Mouse (Mus musculus) midbrain, embryonic 13.5 days (tissue): Measurements from ENCODE around the gene Ampd2. TPM values are rescaled to one million over a fixed set of nuclear protein-coding genes. Genes with fewer than 3 reads are reported as not detected.

Experiments
- ATAC-seq: fragments of 200-750 bp; cut with Nextera tagmentation; 2 replicates; pipeline ENCODE4 v1.8.0; 2017; ENCODE audit warnings: mild to moderate bottlenecking, moderate TSS enrichment, moderate library complexity
- H3K27ac ChIP-seq: fragments of 300-500 bp; sonication (generic); 2 replicates; pipeline ENCODE4 v1.5.1; 2015; ENCODE audit warnings: inconsistent platforms, mild to moderate bottlenecking, moderate library complexity
- H3K27me3 ChIP-seq: fragments of 300-500 bp; sonication (generic); 2 replicates; pipeline ENCODE4 v1.6.1; 2015; ENCODE audit warnings: mild to moderate bottlenecking, inconsistent platforms
- H3K36me3 ChIP-seq: fragments of 300-500 bp; sonication (generic); 2 replicates; pipeline ENCODE4 v1.6.1; 2015; ENCODE audit warnings: mild to moderate bottlenecking, inconsistent platforms
- H3K4me1 ChIP-seq: fragments of 300-500 bp; sonication (generic); replicated peaks from 2 replicates; pipeline ENCODE4 v1.6.1; 2015; ENCODE audit warnings: inconsistent platforms
- H3K4me2 ChIP-seq: fragments of 300-500 bp; sonication (generic); replicated peaks from 2 replicates; pipeline ENCODE4 v1.6.1; 2015; ENCODE audit warnings: moderate library complexity, mild to moderate bottlenecking, inconsistent platforms
- H3K4me3 ChIP-seq: fragments of 300-500 bp; sonication (generic); replicated peaks from 2 replicates; pipeline ENCODE4 v1.5.1; 2015; ENCODE audit warnings: mild to moderate bottlenecking, inconsistent platforms
- H3K9ac ChIP-seq: fragments of 300-500 bp; sonication (generic); replicated peaks from 2 replicates; pipeline ENCODE4 v1.6.1; 2015; ENCODE audit warnings: mild to moderate bottlenecking, inconsistent platforms
- H3K9me3 ChIP-seq: fragments of 300-500 bp; sonication (generic); 2 replicates; pipeline ENCODE4 v1.6.1; 2016; ENCODE audit warnings: mild to moderate bottlenecking, inconsistent platforms
- WGBS: fragments of 180-500 bp; shearing (Covaris S2); methylation state at CpG from one replicate; pipeline ENCODE4 v1.1.7; 2015; 5-methylcytosine and 5-hydroxymethylcytosine counted together
- polyA plus RNA-seq: library from polyadenylated mRNA; unstranded; fragments of >200 nt; fragmentation: Nextera tagmentation; extraction: Ambion mirVana; gene quantifications from 2 replicates; pipeline ENCODE4 v1.2.1, GENCODE M21; 2015

Gene Ampd2
- polyA plus RNA-seq, 1 experiment from 2014 or later, result 54.5 TPM

GRCm38 (mm10) chr3:108094146-108094545, 7.7 kb upstream of the Ampd2 start:
- Histone ChIP-seq H3K4me1 (no peaks in the 10 kb centered on the region), H3K9me3 (no peaks in the 10 kb centered on the region), H3K9ac (no peak overlapping the region), H3K4me2 (no peak overlapping the region), H3K4me3 (no peak overlapping the region), H3K27me3 (peaks cover 3% of the 10 kb centered on the region; the same call in 1 of the 2 replicates), H3K27ac (no peak overlapping the region), H3K36me3 (no peaks in the 10 kb centered on the region)
- 64% methylated on average over 1 of the region's 1 CpGs for WGBS
- ATAC-seq, result peak; percentile 17; the same call in 1 of the 2 replicates

GRCm38 (mm10) chr3:108093306-108093705, 6.9 kb upstream of the Ampd2 start:
- H3K27me3 ChIP-seq, result peaks cover 3% of the 10 kb centered on the region; the same call in 1 of the 2 replicates
- 52% methylated on average over 6 of the region's 6 CpGs for WGBS

DNA sequence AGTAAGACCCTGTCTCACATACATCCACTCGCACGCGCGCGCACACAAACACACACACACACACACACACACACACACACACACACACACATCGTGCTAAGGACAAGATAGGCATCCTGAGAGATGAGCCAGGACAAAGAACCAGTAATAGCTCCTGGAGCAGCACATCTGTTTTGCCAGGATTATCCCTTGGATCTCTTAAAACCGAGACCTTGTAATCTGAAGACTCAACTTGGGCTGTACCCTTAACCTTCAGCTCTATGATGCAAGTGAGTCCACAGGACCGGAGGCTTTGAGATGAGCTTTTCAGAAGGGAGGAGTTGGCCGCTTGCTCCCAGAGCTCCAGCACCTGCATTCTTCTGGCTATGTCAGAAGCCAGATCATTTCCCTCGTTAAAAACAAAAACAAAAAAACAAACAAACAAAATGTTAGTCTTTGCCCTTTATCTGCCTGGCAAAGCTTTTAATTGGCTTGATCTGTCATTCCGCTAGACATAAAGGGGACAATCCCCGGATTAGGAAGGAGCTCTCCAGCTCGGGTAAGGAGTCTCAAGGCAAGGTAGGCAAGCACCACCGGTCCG, 6.2 kb upstream of the Ampd2 start, which contains the start of gene Gnat2:
TSS of gene Gnat2 (plus strand) at position 254 of the 580 bp plus-strand sequence.
- no peaks in the 10 kb centered on the region for H3K36me3 ChIP-seq
- no peak within 1 kb of the TSS for H3K4me2 ChIP-seq
- 58% methylated on average over 15 of the region's 15 CpGs for WGBS
- no peak within 1 kb of the TSS for H3K27ac ChIP-seq
- H3K27me3 ChIP-seq, result peaks cover 3% of the 10 kb centered on the region; the same call in 1 of the 2 replicates
- no peak for ATAC-seq
- no peak within 1 kb of the TSS for H3K9ac ChIP-seq
- H3K4me1 ChIP-seq, result no peaks in the 10 kb centered on the region
- no peak within 1 kb of the TSS for H3K4me3 ChIP-seq
- H3K9me3 ChIP-seq, result no peaks in the 10 kb centered on the region

More at GRCm38 (mm10) chr3:108093306-108093705, 6.9 kb upstream of the Ampd2 start:
- Histone ChIP-seq H3K4me2 (no peak overlapping the region), H3K36me3 (no peaks in the 10 kb centered on the region), H3K9me3 (no peaks in the 10 kb centered on the region), H3K4me1 (no peaks in the 10 kb centered on the region), H3K9ac (no peak overlapping the region), H3K27ac (no peak overlapping the region), H3K4me3 (no peak overlapping the region)
- no peak for ATAC-seq

DNA sequence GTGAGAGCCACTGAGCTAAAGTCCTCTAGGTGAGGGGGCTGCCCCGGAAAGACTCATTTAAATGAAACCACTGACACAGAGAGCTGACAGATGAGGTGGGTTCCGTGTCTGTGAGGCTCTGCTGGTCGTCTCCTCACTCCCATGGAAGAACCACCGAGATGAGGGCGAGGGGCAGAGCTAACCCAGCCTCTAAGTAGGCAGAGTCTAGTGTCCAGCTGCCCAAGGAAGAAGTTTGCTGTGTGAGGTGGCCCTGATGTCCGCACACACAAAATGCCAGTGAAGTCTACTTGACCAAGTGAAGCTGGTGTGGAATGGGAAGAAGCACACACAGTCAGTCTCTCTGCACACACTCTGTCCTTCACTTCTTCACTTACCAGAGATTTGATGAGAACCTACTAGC, 5.6 kb upstream of the Ampd2 start:
- Histone ChIP-seq H3K27ac (no peak overlapping the region), H3K9me3 (no peaks in the 10 kb centered on the region), H3K9ac (no peak overlapping the region), H3K4me1 (no peaks in the 10 kb centered on the region), H3K27me3 (peaks cover 3% of the 10 kb centered on the region; the same call in 1 of the 2 replicates), H3K36me3 (no peaks in the 10 kb centered on the region), H3K4me2 (no peak overlapping the region), H3K4me3 (no peak overlapping the region)
- no peak for ATAC-seq
- 68% methylated on average over 6 of the region's 6 CpGs for WGBS

- Histone ChIP-seq H3K27ac (no peak overlapping the region), H3K9me3 (no peaks in the 10 kb centered on the region), H3K4me3 (no peak overlapping the region), H3K36me3 (no peaks in the 10 kb centered on the region), H3K9ac (no peak overlapping the region), H3K27me3 (peaks cover 3% of the 10 kb centered on the region; the same call in 1 of the 2 replicates), H3K4me2 (no peak overlapping the region), H3K4me1 (peaks cover 13% of the 10 kb centered on the region)
- 68% methylated on average over 2 of the region's 2 CpGs for WGBS
- no peak for ATAC-seq
These were observed 4.1 kb upstream of the Ampd2 start for GRCm38 (mm10) chr3:108090561-108090960.

DNA sequence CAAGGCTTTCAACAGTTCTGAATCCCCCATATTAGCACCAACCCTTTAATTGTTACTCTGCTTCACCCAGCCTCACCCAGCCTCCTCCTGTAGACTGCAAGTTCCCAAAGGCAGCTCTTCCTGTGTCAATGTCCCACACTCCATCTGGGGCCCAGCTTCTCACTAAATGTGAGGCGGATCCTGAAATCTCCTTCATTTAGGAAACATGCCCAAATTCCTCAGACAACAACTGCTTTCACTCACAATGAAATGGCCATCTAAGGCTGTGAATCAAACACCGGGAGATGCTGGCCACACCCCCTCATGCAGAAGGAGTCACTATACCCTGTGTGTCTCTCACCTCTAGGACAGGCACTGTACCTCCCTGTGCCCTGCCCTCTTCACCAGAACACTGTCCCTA, 3.5 kb upstream of the Ampd2 start:
- ATAC-seq, result no peak
- Histone ChIP-seq H3K4me1 (peaks cover 19% of the 10 kb centered on the region), H3K4me3 (no peak overlapping the region), H3K4me2 (no peak overlapping the region), H3K36me3 (no peaks in the 10 kb centered on the region), H3K27me3 (peaks cover 3% of the 10 kb centered on the region; the same call in 1 of the 2 replicates), H3K27ac (no peak overlapping the region), H3K9me3 (no peaks in the 10 kb centered on the region), H3K9ac (no peak overlapping the region; the same call in 1 of the 2 replicates)
- 42% methylated on average over 2 of the region's 2 CpGs for WGBS

DNA sequence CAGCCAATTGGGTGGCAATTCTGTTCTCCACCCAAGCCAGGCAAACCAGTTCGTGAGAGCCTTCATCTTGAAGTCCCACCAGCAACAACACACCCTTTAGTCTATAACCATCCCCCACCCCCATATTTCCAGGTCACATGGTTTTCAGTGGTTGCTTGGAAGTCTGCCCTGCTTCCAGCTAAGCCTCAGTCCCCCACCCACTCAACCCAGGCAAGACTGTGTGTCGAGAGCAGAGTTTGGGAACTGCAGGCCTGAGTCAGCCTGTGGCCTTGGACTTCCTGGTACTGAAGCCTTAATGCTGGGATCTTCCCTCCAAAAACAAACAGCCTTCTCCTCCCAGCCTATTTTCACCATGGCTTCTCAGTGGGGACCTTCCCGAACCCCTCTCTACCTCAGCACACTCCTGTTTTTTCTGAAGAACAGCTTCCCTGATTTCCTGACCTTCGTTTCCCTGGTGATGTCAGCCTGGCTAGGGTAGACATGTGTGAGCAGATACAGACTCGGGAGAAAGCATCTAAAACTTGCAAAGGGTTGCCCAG, 2.5 kb upstream of the Ampd2 start:
- WGBS, result 36% methylated on average over 5 of the region's 5 CpGs
- no peak overlapping the region for H3K27ac ChIP-seq
- no peaks in the 10 kb centered on the region for H3K36me3 ChIP-seq
- peaks cover 29% of the 10 kb centered on the region for H3K4me1 ChIP-seq
- no peak overlapping the region for H3K9ac ChIP-seq
- no peak for ATAC-seq
- H3K9me3 ChIP-seq, result no peaks in the 10 kb centered on the region
- no peak overlapping the region for H3K4me3 ChIP-seq
- peaks cover 3% of the 10 kb centered on the region; the same call in 1 of the 2 replicates for H3K27me3 ChIP-seq
- no peak overlapping the region for H3K4me2 ChIP-seq

- no peak overlapping the region for H3K4me3 ChIP-seq
- no peak for ATAC-seq
- H3K4me2 ChIP-seq, result no peak overlapping the region
- H3K27me3 ChIP-seq, result no peaks in the 10 kb centered on the region
- no peak overlapping the region for H3K9ac ChIP-seq
- H3K36me3 ChIP-seq, result no peaks in the 10 kb centered on the region
- 84% methylated on average over 3 of the region's 3 CpGs for WGBS
- no peak overlapping the region for H3K27ac ChIP-seq
- no peaks in the 10 kb centered on the region for H3K9me3 ChIP-seq
- H3K4me1 ChIP-seq, result peaks cover 45% of the 10 kb centered on the region
These were observed 878 bp upstream of the Ampd2 start for GRCm38 (mm10) chr3:108087329-108087728.

DNA sequence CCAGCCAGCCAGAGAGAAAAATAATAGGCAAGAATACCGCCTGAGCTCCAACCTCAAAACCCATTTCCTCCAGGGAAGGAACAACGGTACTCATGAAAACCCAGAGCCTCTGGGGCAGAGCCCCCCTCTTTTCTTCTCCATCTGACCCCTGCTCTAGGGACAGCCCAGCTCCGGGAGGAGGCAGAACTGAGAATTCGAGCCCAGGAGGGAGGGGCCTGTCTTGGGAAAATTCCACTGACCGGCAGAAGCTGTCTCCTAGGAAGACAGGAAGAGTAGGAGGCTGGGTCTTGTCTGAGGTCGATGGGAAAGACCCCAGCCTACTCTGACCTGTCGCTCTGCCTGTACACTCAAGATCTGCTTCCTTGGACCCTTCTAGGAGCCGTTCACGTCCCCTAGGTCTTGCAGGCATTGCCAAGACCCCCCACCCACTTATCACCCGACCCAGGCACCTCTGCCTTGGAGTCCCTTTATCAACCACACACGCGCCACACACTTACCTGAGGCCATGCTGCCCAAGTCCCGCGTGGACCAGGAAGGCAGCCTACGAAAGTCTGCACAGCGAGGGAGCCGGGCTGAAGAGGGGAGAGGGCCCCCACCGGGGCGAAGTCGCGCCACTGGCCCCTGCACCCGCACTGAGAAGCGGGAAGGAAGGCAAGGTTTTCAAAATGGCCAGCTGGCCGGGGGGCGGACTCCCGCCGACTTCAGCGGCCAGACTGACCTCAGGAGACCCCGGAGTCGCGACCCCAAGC, 556 bp downstream of the Ampd2 start:
- ATAC-seq, result peak; percentile 55
- Histone ChIP-seq H3K4me2 (peak overlapping the region; percentile 99), H3K9ac (peak overlapping the region; percentile 80), H3K27ac (peak overlapping the region; percentile 88), H3K36me3 (no peaks in the 10 kb centered on the region), H3K4me1 (peaks cover 55% of the 10 kb centered on the region), H3K9me3 (no peaks in the 10 kb centered on the region), H3K27me3 (no peaks in the 10 kb centered on the region), H3K4me3 (peak overlapping the region; percentile 66)
- under 1% methylated on average over 31 of the region's 31 CpGs for WGBS

DNA sequence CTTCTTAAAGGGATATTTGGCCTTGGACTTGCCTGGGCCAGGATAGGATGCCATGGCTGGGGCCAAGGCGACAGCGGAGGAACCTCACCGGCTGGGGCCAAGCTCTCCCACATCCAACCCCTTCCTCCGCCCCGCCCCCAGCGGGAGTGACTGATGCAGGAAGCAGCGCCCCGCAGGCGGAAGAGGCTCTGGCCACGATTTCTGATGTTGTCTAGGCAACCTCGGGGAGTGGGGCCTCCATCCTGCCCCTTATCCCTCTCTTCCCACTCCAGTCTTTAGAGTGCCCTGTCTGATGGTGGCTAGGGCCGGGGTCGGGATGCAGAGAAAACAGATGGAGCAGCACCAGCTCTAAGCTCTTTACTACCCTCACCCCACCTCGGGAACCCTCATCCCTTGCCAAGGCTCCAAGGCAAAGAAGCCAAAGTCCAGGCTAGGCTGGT, 1.1 kb downstream of the Ampd2 start:
- H3K9me3 ChIP-seq, result no peaks in the 10 kb centered on the region
- peaks cover 58% of the 10 kb centered on the region for H3K4me1 ChIP-seq
- peak overlapping the region; percentile 88 for H3K27ac ChIP-seq
- peak overlapping the region; percentile 80 for H3K9ac ChIP-seq
- peak; percentile 91 for ATAC-seq
- H3K27me3 ChIP-seq, result no peaks in the 10 kb centered on the region
- H3K4me2 ChIP-seq, result peak overlapping the region; percentile 99
- peak overlapping the region; percentile 66 for H3K4me3 ChIP-seq
- 0% methylated on average over 14 of the region's 14 CpGs for WGBS
- H3K36me3 ChIP-seq, result peaks cover 5% of the 10 kb centered on the region

DNA sequence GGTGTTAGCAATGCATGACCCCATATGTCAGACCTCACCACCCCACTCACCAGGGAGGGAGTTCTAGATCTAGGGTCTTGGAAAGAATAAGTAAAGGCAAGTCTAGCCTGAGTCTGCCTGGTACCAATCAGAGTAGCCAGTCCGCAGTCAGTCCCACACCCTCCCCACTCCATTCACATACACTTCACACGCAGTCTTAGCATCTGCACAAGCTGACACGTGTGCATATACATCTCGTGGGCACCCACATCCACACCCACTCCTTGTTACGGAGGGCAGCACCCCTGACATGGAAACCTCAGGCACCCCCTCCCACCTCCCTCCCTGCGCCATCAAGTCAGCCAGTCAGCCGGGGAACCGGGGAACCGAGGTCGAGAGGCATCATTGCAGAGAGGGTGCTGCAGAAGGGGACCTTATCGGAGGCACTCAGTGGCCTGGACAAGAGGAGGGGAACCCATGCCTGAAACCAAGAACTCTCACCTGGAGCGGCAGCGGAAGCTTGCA, 1.6 kb downstream of the Ampd2 start:
- Histone ChIP-seq H3K36me3 (peaks cover 10% of the 10 kb centered on the region), H3K4me2 (peak overlapping the region; percentile 99), H3K27me3 (no peaks in the 10 kb centered on the region), H3K4me3 (peak overlapping the region; percentile 66), H3K27ac (peak overlapping the region; percentile 88), H3K4me1 (peaks cover 58% of the 10 kb centered on the region), H3K9ac (peak overlapping the region; percentile 80), H3K9me3 (no peaks in the 10 kb centered on the region)
- peak; percentile 49 for ATAC-seq
- 15% methylated on average over 13 of the region's 13 CpGs for whole genome bisulfite sequencing

- WGBS, result 80% methylated on average over 4 of the region's 4 CpGs
- Histone ChIP-seq H3K4me3 (0 out of 2 replicates have a peak overlapping the region, but pooled peaks have one; percentile 66), H3K36me3 (peaks cover 18% of the 10 kb centered on the region), H3K9ac (no peak overlapping the region), H3K9me3 (no peaks in the 10 kb centered on the region), H3K27ac (no peak overlapping the region; the same call in 1 of the 2 replicates), H3K4me2 (peak overlapping the region; percentile 99), H3K4me1 (peaks cover 58% of the 10 kb centered on the region), H3K27me3 (no peaks in the 10 kb centered on the region)
- ATAC-seq, result no peak
These were observed 2.5 kb downstream of the Ampd2 start for GRCm38 (mm10) chr3:108083904-108084407.
